Mouse (Mus musculus) natural killer cell, adult 2 months (primary cell): ENCODE data around the gene Selenon.

Experiments
- DNase-seq, 2 experiments: peaks; one replicate each; pipeline ENCODE4 v3.0.0; 2022; ENCODE audit warnings: low spot score in 2 of 2

The Selenon gene

DNA sequence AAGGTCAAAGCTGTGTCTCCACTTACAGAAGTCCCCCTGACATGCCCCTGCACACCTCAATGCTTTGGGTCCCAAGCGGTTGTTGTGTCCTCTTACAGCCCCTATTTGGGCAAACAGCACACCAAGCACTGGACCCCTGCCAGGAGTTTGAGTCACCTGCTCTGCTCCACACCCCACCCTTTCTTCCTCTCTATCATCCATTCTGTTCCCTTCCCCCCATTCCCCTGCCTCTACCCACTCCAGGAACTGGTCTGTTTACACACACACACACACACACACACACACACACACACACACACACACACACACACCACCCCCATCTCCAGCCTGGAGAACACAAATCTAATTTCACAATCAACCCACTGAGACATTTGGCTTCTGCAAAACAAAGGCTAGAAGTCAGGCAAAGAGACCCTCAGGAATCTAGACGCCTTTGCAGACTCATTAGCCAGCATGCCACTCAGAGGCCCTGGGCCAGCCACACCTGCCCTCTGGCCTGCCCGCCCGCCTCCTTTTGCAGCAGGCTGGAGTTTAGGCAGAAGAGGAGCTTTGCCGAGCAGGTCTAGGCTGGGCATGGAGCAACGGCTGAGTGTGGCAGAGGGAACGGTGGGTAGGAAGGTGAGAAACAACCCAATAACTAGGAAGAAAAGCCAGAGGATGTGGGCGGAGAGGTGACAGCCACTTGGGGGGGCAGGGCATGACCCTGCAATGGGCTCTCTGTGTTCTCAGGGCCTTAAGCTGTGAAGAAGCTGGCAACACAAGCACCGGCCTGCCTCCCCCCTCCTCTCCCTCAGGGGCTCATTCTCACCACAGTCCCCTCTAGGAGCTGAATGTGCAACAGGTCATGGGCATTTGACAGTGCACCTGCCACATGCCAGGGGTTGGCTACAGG is 4.9 kb downstream of the Selenon start:
- peak; percentile 56 to 74 for DNase-seq

DNA sequence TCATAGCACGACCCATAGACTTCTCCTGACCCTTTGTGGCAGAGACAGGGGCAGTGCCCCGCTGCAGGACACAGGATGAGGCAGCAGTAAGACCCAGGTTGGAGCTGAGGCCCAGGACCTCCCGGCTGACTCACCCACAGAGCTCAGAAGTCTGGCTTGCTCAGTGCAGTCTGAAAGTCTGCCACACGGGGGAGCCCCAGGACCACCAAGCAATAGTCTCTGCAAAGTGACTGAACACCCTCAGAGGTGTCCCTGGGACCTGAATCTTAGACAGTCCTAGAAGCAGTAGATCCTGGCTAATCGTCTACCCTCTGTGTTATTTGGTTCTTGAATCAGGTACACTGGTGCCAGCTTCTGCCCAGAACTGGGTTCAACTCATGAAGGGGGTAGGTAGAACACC is 8.7 kb downstream of the Selenon start:
- peak; percentile 90 to 93 for DNase-seq

DNA sequence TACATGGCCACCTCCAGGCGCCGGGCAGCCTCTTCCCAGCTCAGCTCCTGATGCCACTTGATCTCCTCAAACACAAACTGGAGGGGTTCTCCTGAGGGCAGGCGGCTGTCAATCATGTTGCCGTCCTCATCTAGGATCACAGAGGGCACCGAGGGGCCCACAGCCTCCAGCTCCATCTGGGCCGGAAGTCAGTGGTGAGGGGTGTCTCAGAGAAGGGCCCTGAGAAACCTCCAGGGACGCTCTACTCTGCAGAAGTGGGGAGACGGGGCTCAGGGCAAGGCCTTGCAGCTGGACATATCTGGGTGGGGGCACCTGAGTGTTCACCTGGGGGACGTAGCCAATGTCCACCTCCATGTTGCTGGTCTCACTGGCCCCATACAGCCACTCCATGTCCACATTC is 9.2 kb downstream of the Selenon start:
- no peak for DNase-seq

DNA sequence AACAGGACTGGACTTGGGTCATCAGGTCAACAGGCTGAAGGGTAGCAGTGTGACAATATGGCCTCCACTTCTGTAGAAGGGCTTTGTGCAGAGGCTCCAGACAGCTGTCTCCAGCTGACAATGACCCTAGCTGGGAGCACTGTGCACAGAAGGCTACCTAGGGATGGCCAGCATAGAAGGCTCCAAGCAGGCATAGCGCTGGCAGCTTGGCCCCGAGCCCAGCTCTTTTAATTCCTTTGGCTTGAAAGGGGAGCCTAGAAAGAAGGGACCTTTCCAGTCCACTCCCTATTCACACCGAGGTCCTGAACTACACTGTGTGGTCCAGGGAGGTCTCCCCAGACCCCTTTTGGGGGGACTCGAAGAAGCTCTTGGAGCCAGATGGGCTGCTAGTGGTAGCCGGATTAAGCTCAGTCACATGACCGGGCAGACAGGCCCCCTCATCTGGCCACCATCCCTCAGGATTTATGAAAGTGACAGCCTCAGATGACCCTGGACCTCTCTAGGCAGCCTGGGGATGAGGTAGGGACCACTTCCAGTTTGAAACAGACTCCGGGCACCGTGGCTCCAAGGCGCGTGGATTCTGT is 12.9 kb downstream of the Selenon start:
- no peak for DNase-seq

DNA sequence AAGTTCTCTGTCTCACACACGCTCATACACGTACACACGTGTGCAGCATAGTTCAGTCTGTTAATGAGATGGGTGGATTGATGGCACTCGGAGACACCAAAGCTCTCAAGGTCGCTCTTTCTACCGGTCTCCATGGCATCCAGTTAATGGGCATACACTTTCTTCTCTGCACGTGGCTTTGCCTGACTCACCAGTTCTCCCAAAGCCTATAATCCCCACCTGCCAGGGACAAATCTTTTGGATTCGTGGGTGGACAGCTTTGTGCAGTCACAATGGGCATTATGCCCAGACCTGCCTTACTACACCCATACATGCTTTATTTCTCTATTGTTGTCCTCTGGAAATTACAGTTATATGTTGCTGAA is 16.2 kb downstream of the Selenon start:
- no peak for DNase-seq

DNA sequence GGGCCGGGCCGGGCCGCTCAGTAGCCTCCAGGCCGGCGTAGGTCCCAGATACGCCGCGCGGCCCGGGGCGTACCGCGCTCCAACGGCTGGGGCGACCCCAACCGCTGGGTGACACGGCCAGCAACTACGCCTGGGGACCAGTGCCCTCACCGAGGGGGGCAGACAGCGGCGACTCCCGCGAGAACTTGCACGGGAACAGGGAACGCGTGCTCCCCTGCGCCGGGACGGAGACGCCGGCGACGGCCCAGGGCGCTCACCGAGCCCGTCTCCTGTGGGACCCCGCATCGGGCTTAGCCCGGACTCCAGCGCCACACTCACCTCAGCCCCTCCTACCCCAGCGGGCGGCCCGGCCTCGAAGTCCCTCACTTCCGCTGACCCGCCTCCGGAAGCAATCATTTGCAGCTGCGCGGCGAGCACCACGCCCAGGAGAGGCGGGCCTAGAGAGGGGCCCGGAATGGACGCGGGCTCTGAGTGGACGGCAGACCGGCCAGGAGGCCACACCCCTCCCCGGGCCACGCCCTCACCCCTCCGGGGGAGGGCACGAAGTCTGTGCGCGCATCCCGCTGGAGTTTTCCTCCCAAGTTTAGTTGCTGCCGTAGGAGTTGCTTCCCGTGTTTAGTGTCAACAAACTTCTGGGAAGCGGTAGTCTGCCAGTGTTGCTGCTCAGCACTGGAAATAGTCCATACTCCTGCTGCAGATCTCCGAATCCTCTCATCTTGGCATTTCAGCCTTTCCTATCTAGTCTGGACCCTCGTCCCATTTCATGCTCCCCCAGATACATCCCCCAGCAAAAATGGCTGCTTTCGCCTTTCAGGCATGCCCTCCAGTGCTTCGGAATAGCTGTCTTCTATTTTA is 16.8 kb downstream of the Selenon start, which contains the start of gene Mtfr1l:
Gene Mtfr1l, minus strand, starts transcription at position 456 of the 855 bp plus-strand sequence.
- DNase-seq, result peak; percentile 93 to 94

DNA sequence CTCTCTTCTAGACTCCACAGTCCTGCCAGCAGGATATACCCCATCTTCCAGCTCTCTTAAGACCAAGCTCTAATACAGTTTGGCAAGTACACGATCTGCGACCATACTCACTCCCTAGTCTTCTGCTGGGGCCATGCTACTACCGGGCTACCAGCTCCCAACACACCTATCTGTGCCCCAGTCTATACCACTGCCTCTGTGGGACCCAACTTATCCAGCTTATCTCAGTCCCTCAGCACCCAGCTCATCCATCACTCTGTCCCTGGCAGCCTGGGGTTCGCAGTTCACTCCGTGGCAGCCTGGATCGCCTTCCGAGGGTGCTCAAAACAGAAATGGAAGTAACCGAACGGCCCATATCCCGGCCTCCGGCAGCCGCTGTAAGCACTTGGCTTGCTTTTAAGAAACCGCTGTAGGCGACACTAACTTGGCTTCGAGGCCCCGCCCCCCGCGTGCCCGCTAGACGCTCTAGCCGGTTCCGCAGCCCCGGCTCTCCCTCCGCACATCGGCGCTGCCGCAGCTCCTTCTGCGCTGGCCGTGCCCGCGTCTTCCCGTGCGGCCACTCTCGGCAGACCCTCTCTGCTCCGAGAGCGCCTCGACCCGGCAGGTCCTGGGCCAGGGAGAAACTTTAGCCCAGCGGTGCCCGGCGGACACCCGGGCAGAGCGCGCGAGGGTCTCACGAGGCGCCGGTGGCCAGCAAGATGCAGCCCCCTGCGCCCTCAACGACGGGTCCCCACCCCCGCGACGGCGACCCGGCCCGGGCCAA is 17.7 kb downstream of the Selenon start:
- DNase-seq, result peak; percentile 46 to 63

DNA sequence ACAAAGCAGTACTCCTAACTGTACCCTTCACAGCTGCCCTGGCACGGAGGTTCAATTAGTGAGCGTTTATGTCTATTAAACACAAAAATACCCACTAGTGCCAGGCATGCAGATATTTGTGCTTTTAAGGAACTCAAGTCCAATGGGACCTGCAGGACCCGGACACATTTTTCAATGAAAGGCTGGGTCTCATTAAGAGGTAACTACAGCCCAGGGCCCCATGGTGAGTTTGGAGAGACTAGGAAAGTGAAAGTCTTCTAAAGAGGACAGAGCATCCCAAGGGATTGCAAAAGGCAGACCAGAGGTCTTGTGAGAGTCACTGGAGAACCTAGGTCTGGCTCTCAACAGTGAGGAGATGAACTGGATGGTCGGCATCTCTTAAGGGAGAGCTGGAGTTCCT is 18.5 kb downstream of the Selenon start:
- no peak for DNase-seq

DNA sequence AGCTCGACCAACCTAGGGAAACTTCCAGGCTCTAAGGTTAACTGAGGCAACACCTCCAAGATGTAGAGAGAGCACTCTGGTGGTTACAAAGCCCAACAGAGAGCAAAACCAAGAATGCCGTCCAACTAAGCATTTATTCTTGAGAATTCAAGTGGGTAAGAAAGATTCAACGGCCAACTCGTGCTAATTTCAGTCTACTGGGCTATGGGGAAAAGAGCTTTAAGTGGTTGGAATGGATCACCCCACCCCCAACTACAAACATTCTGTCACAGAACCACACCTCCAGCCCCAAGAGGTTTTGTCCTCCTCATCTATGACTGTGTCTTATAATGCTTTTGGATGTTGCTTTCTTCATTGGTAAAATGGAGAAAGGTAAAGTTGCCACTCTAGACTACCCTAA is 19.0 kb downstream of the Selenon start:
- DNase-seq, result no peak

DNA sequence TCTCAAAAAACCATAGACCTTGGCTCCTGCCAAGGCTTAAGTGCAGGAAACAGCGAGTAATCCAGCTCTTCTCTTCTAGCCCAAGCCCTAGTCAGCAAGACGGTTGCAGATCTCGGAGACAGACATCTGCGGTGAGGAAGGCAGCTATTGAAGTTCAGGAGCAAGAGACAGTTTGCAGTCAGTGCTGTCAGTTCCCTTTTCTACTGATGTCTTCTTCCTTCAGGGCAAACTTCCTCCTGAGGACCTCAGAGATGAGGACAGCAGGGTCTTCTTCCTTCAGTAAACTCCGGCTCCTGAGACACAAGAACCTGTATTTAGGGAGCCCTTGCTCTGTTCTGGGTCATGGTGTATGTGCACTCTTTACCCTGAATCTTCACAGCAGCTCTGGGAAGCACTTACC is 25.7 kb downstream of the Selenon start:
- DNase-seq, result no peak

DNA sequence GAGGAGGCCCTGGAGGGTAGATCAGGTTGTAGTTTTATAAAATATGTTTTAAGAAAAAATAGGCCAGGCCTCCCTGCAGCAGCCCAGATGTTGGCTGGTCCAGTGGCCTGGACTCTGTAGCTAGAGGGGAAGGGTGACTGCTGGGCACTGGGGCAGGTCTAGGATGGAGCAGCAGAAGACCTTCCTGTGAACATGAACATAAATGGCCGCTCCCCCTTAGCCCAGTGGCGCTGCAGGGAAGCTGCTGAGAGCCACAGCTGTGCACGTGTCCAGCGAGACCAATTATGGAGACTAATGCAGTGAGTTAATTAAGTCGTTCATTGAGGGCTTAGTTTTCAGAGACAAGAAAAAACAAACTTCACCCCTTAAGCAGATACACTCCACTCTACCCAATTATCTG is 26.2 kb downstream of the Selenon start:
- DNase-seq, result no peak

DNA sequence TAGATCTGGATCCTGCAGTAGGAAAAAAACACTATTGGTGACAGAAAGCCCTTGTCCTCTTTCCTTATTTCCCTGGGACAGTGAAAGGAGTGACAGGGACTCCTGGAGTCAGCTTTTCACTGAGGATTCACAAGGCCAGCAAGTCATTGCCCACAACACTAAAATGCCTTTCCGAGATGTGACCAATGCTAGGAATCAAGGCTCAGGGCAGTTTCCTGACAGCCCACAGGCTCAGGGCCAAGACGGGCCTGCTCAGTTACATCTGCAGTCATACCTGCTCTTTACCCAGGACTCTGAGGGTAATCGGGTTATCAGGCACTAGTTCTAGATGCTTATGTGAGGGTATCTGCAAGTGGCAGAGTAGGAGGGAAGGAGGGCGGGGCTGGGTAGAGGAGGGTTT is 28.5 kb downstream of the Selenon start:
- no peak for DNase-seq

DNA sequence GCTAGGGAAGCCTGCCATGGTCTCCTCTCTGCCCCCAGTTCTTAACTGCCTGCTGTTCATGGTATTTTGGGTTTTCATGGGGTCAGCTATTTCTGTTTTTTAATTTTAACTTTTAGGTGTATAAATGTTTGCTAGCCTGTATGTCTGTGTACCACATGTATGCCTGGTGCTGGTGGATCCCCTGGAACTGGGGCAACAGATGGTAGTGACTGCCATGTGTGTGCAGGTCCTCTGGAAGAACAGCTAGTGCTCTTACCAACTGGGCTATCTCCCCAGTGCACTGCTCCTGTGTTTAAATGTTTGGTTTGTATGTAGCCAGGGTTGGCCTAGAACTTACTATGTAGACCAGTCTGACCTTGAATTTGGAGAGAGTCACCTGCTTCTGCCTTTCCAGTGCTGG is 32.7 kb downstream of the Selenon start:
- DNase-seq, result no peak

DNA sequence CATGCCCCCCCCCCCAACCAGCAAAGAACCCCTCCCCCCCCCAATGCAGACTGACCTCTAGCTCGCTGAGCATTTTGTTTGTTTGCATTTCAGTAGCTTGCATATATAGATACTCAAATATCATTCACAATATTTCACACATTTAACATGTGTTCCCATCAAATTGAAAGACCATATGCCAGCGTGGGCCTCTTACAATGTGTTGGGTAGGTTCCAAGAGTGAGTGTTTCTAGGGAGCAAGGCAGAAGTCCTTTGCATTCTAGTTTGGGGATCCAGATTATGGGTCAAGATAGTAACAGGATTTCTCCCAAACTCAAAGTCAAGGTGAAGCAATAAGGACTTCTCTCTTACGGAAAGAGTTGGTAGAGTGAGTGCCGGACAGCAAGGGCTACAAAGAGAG is 33.4 kb downstream of the Selenon start:
- DNase-seq, result no peak

DNA sequence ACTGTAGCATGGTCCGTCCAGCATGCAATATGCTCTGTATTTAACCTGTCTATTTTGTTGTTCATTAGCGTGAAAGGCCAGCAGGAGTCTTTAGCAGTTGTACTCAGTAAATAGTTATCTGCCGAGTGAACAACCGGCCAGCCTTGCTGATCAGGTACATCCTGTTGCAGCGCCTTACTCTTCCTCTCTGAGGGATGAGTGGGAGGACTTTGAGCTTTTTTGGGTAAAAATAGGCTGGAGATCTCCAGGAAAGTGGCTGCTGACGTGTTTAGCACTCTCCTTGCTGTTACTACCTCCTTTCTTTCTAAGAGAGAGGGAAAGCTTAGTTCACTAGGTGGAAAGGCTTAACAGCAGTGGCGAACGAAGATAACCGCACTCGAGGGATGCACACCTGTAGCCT is 34.2 kb downstream of the Selenon start:
- no peak for DNase-seq

DNA sequence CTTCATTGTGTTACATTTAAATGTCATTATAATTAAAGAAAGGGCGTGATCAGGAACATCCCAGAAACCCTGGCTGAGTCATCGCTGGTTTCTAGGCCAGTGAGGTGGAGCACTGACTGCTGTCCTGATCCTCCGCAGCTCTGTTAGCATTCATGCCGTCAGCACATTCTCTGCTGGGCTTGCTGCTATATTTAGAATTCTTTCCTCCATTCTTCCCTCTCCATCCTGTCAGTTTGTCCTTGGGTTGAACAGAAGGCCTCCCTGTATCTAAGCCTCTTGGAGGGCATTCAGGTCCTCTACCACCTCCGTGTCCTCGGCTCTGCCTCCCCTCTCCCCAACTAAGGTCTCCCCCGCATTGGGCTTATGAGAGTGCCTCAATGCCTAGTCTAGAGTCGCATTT is 35.0 kb downstream of the Selenon start:
- DNase-seq, result no peak

DNA sequence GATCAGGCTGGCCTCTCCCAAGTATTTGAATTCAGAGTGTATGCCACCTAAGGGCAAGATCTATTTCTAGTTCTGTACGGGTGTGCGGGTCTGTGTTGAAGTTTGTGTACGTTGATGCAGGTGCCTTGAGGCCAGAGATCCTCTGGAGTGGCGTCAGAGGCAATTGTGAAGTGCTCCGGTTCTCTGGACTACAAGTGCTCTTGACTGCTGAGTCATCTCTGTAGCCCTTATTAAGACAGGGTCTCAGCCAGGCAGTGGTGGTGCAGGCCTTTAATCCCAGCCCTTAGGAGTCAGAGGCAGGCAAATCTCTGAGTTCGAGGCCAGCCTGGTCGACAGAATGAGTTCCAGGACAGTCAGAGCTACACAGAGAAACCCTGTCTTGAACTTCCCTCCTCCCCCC is 36.4 kb downstream of the Selenon start:
- DNase-seq, result no peak

DNA sequence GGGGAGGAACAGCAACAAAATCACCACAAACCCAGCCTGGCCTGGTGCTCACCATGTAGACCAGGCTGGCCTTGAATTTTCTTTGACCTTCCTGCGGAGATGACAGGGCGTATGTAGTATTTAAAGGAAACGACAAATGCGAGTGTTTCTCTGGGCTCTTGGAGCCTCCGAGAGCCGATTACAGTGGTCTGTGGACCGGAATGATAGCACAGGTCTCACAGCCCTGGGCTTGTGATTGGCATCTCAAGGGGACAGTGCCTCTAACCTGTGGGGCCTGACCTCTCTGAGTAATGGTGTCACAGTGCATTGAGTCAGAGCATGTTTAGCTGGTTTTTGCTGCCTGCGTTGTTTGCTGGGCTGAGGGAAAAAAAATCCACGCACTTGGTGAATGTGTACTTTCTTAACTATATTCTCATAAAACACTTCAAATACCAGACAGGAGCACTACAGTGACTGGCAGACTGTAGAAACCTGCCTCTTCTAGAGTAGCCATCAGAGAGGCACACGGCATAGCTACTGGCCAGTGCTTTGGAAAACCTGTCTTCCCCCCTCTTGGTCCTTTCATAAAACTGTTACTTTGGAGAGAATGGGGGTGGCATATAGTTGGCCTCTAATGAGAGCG is 37.5 kb downstream of the Selenon start:
- DNase-seq, result no peak

DNA sequence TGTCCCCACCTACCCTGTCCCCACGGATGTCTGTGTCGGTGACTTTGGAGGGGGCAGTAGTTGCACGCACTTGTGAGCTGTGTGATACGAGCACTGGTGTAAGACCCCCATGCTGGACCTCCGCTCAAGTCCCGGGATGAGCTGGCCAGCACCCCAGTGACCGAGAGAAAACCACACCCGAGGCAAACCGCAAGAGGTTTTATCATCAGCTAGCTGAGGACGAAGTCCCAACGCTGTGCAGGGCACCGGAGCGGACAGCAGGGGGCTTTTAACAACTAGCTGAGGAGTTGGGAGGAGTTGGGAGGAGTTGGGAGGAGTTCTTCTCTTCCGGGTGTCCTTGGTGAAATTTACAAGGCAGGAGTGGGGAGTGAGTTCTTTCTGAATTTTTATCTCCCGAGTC is 39.2 kb downstream of the Selenon start:
- peak; percentile 29 to 49 for DNase-seq

DNA sequence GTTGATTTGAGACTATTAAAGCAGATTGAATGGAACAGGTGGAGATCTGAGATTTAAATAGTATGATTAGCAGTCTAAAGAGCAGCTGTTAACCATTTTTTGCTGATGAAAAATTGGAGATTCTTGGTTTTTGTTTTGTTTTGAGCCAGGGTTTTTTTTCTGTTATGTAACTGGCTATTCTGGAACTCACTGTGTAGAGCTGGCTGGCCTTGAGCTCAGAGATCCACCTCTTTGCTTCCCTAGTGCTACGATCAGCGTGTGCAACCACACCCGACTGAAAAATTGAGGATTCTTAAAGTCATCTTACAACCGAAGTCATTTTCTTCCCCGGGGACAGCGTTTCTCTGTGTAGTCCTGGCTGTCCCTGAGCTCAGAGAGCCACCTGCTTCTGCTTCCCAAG is 40.2 kb downstream of the Selenon start:
- no peak for DNase-seq

DNA sequence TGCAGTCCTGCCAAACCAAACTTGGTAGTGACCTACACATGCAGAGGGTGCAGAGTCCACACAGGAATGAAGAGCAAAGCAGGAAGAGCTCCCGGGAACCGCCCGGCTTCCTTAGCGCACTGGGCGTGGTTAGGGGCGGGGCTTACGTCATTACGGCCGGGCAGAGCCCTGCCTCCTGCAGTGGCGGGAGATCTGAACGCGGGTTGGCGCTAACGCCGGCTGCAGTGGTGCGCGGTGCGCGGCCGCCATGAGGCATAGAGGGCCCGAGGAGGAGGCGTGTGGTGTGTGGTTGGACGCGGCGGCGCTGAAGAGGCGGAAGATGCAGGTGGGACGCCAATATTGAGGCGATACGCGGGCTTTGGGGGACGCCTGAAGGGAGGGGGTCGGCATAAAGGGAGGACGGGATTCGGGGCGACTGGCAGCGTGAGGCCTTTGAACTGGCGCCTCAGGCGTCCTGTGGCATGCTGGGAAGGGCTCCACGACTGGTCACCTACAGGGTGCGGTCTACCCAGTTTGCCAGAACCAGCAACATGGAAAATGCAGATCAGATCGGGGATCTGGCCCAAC is 41.0 kb downstream of the Selenon start, which contains the start of gene Aunip:
Gene Aunip, plus strand, starts transcription at position 155 of the 567 bp plus-strand sequence.
- peak; percentile 68 to 70 for DNase-seq
